Mouse (Mus musculus): ENCODE measurements around the gene Tfap2a.

The Tfap2a gene

DNA sequence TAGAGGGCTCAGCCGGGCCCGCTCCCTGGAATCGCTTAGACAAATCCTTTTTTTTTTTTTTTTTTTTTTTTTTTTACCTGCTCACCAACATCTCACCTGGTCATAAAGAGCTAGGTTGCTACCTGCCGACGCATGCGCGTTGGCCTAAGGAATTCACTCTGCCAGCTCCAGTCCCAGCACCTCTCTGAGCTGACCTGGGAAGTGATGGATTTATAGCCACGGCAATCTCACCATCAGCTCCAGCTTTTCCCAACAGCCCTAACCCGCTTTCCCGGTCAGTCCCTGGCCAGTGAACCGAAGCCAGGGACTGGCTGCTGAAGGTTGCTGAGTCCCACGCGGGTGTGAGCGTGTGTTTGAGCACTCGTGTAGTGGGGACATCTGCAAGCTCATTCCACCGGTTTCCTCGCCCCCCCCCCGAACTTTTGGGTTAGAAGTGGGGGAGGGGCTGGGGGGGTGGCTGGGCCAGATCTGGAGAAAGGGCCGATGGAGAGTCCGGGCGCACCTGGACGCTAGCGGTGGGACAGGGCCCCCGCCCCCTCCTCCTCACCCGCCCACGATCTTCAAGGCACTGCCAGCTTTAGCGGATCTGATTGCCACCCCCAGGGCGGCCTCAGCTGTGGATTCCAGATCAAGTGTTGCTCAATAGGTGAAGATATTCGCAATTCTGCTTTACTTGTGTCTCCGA, at the start of gene Tfap2a:
Gene Tfap2a (minus strand): TSS at position 181 of the 685 bp plus-strand sequence.
- no peak for DNase-seq

DNA sequence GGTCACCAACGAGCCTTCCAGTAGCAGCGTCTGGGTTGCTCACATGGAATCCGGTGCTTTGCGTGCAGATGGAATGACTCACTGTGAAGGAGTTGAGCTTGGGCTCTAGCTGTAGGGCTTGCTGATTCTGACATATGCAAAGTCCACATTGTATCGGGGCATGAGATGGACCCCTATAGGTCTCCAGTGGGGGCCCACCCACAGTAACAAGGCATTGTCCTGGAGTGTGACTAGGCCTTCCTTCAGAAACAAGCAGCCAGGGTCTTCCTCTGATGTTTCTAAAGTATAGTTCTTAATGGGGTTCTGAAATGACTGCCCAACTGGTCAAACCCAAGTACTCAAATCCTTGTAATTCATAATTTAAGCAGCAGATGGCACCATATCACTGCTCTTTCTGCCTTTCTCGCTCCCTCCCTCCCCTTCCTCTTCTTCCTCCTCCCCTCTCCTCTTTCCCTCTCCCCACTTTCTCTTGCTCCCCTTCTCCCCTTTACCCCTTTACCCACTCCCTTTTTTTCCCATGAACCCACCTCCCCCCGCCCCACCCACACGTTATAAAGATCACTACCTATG, 46.1 kb upstream of the Tfap2a start:
- DNase-seq, result peak; percentile 5

DNA sequence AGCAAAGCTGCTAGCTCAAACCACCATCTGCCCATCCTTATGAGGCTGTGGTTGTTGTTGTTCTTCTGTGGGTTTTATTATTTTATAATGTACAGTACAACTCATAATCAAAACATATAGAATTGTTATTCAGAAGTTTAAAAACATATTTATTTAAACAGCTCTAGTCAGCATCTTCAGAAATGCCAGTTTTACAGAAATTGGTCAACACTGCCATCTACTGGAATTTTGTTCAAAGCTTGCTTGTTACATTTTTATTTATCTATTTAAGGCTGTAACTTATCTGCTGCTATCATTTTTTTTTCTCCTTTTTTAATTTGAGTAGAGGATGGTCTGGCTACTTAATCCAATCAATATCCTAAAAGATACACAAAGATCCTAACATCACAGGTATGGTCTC, 19.8 kb upstream of the Tfap2a start:
- DNase-seq, result no peak

DNA sequence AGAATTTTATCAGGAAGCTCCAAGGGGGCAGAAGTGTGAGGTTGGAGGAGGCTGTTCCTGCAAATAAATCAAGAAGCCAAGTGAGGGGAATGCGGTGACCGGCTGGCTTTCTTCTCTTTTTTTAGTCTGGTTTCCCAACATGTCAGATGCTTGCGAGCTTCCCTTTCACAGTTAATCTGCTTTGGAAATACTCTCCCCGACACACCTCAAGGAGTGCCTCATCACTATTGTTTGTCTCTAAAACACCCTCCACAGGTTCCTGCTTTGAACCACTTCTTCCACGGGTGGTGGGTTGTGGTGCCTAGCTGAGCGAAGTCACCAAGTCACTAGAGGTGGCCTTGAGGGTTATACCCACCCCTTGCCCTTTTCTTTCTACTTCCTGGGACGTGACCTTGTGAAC, 18.2 kb upstream of the Tfap2a start:
- DNase-seq, result no peak

GRCm38 (mm10) chr13:40754091-40754490, 15.9 kb upstream of the Tfap2a start:
- DNase-seq, result no peak

- DNase-seq, result no peak
These were observed 13.7 kb upstream of the Tfap2a start for GRCm38 (mm10) chr13:40751889-40752288.

GRCm38 (mm10) chr13:40749603-40749905, 11.4 kb upstream of the Tfap2a start:
- DNase-seq, result no peak

DNA sequence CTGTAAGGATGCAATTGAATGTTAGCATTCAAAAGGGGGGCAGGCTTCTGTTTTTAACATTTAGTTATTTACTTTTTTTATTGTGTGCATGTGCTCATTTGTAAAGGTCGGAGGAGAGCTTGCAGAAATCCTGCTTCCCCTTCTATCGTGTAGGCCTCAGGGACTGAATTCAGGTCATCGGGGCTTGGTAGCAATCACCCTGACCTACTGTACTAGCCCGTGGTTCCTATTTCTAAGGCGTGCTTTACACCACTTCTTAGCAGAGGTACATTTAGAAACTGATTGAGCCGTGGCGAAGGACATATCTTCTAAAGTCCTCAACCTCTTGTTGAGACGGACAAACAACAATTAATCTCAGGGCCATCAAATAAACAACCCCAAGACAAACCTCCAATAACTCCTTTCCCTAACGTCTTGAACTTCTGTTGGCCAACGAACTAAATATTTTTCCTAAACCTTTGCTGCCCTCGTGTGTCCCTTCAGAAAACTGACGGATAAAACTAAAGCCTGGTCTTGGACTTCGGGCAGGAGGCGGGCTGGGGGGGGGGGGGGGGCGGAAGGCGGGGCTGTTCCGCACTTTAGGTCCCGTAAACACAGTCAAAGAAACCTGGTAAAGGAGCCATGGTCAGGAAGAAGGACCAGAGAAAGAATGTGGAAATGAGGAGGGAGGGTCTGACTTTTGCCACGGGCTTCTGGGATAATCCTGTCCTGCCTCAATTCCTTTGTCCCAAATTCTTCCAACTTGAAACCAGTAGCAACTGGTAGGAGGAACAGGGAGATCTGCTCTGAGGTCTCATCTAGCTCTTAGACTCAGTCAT, 10.8 kb upstream of the Tfap2a start:
- DNase-seq, result no peak

DNA sequence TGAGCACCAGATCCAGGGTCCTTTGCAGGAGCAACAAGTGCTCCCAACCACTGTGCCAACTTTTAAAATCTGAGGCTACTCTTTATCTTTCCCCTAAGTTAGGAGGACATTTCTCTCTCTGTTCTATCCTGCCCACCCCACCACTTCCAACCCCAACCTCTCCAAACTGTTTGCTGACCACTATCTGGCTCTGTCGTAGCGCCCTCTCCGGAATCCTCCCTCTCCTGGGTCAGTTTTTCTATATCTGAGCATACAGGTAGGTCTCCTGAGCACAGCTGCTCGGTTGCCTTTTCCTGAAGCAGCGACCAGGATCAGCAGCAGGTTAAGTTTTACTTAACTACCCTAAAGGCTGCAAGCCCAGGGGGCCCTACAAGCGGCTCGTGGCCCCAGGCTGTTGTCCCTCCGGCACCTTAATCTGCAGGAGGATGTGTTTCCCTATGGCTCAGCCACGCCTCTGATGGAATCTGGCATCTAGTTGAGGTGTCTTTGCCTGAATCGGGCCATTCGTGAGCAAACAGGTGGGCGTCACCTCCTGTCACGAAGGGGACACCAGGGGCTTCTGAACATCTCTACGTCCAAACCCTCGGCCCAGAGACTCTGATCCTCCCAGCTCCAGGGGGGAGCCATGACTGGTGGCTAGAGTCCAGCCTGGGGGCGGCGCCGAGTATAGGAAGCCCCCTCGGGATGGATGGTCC, 6.1 kb upstream of the Tfap2a start:
- DNase-seq, result no peak

- no peak for DNase-seq
These were observed 5.0 kb upstream of the Tfap2a start for GRCm38 (mm10) chr13:40743221-40743620.

DNA sequence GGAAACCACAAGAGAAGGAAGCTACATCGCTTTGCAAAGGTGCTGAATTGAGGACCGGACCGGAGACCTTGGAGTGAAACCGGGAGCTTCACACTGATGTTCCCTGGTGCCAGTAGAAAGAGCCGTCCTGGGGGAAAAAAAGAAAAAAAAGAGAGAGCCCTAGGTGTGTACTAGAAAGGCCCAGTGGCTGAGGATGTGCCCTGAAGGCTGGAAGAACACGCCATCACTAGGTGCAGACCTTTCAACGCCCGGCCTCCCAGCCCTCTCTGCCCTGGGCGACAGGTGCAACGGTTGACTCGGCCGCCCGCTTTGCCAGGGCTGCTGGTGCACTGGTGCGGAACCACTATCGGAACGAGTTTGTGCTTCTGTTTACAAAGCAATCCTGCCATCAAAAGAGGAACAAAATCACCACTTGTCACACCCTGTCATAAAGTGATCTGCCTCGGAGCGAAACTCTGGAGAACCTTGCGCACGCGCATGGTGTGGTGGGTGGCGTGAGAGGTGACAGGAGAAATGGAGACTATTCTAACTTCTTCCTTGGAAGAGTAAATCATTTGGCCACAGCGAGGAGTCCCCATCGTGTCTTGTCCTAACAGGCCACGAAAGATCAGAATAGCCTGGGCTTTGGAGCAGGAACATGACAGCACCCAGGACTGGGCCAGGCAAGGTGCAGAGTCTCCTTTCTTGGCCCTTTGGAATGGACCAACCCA, 3.8 kb upstream of the Tfap2a start:
- DNase-seq, result no peak

- DNase-seq, result no peak
These were observed 3.3 kb upstream of the Tfap2a start for GRCm38 (mm10) chr13:40741436-40741835.

- no peak for DNase-seq
These were observed 2.7 kb upstream of the Tfap2a start for GRCm38 (mm10) chr13:40740727-40741360.

- no peak for DNase-seq
These were observed 1.7 kb upstream of the Tfap2a start for GRCm38 (mm10) chr13:40739901-40740300.

GRCm38 (mm10) chr13:40739121-40739650, 1.0 kb upstream of the Tfap2a start:
- no peak for DNase-seq

GRCm38 (mm10) chr13:40737761-40738160, 415 bp downstream of the Tfap2a start:
- DNase-seq, result no peak

GRCm38 (mm10) chr13:40737099-40737498, 1.1 kb downstream of the Tfap2a start:
- DNase-seq, result no peak

- DNase-seq, result no peak
These were observed 1.9 kb downstream of the Tfap2a start for GRCm38 (mm10) chr13:40736107-40736780.

- no peak for DNase-seq
These were observed 2.6 kb downstream of the Tfap2a start for GRCm38 (mm10) chr13:40735416-40736106.

GRCm38 (mm10) chr13:40734316-40734965, 3.7 kb downstream of the Tfap2a start:
- DNase-seq, result no peak
